Mouse (Mus musculus) cerebellum, postnatal 14 days (tissue): ENCODE results near the gene Syt5.

Source experiments
- DNase-seq, 2 experiments: peaks; one replicate each; pipeline ENCODE4 v3.0.0; 2021; ENCODE audit warnings: mixed read lengths in 2 of 2

Gene Syt5

GRCm38 (mm10) chr7:4498251-4498650 lies 49.1 kb downstream of the Syt5 start:
- DNase-seq: peak; percentile 48 to 54

DNA sequence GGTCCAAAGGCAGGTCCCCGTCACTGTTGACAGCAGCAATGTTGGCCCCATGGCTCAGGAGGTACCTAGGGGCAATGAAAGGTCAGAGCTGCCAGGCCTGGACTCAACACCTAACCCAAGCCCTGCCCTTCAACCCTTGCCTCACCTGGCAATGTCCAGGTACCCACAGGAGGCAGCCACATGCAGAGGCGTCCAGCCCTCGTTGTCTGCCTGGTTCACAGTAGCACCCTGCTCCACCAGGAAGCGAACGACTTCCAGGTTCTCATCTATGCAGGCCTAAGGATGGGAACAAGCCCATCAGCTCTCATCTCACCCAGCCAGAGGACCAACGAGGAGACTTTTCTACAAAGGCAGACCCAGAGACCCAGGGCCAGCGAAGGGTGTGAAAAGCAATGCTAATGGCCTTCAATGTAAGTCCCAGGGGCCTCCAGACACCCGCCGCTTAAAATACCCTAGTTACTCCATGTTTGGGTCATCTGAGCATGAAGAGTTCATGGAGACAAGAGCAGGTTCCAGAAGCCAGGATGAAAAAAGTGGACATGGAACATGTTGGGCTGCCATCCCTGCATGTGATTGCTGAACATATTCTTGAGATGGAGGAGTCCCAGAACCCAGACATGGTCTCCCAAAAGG lies 50.0 kb downstream of the Syt5 start:
- DNase-seq: no peak

- DNase-seq: no peak
These were observed 50.9 kb downstream of the Syt5 start for GRCm38 (mm10) chr7:4496468-4496867.

GRCm38 (mm10) chr7:4493991-4494390 lies 53.4 kb downstream of the Syt5 start:
- DNase-seq: no peak

DNA sequence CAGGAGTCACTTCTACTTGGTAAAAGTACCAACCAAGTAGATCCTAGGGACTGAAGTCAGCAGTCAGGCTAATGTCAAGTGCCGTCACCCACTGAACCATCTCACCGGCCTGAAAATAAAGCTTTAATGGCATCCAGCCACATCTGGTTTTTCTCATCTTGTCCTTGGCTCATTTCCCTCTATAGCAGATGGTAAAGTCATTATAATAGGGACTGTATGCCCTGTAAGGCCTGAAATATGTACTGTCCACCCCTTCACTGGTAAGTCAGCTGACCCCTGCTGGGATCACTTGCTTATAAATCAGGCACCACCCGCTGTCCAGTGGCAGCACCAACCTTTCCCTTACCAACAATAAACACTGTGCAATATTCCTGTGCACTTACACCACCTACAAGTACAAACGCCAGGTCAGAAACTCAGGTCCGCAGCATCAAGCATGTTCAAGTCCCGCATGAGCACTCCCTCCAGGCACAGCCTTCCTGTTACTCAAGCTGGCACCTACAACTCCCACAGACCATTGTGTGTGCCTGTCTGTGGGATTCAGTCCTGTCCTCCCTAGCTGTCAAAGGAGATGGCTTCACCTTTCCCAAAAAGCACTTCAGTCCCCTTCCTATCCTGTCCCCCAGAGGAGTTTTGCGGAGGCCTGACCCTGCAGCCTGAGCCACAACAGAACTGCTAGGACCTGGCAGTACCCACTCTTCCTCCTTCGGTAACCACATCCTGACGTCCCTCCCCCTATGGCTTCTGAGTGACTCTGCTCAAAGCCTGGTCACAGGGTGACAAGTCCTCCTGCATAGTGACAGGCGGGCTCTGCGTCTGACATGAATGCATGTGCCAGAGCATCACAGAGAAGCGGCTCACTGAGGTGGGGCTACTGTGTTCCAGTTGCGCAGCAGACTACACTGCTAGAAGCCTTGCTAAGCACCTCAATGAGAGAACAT lies 54.8 kb downstream of the Syt5 start:
- no peak for DNase-seq

GRCm38 (mm10) chr7:4491308-4491707 lies 56.0 kb downstream of the Syt5 start:
- no peak for DNase-seq
